Mouse (Mus musculus): ENCODE data around the gene Tuba8. TPM values are rescaled to one million over a fixed set of nuclear protein-coding genes. Genes with fewer than 3 reads are reported as not detected.

Gene Tuba8
- 1.8 and 2.4 TPM in 2 replicates for polyA plus RNA-seq (2015; fragmentation: Nextera tagmentation; extraction: Ambion mirVana)

GRCm38 (mm10) chr6:121210149-121210925 lies at the start of gene Tuba8:
TSS of gene Tuba8 (plus strand) at chr6:121210696.

GRCm38 (mm10) chr6:121183414-121184173 lies 26.9 kb upstream of the Tuba8 start, which contains the start of gene Pex26:
TSS of gene Pex26 (plus strand) at chr6:121183667.

GRCm38 (mm10) chr6:121245127-121246036 lies 34.9 kb downstream of the Tuba8 start, which contains the start of gene Usp18:
TSS of gene Usp18 (plus strand) at chr6:121245906.

Other genes with a start within 250 kb of the Tuba8 start
- 23.0 and 29.5 TPM in 2 replicates for gene Mical3, start 79.7 kb upstream of the Tuba8 start, polyA plus RNA-seq (2015; fragmentation: Nextera tagmentation; extraction: Ambion mirVana)
- gene Pex26, start 27.0 kb upstream of the Tuba8 start, polyA plus RNA-seq (2015; fragmentation: Nextera tagmentation; extraction: Ambion mirVana) = 10.5 and 12.0 TPM in 2 replicates
- 3.8 and 4.0 TPM in 2 replicates for gene Usp18, start 35.2 kb downstream of the Tuba8 start, polyA plus RNA-seq (2015; fragmentation: Nextera tagmentation; extraction: Ambion mirVana)
- gene Slc6a13, start 89.5 kb downstream of the Tuba8 start, polyA plus RNA-seq (2015; fragmentation: Nextera tagmentation; extraction: Ambion mirVana) = 52.4 and 68.5 TPM in 2 replicates
- 1.9 and 4.5 TPM in 2 replicates for gene Slc6a12, start 132.4 kb downstream of the Tuba8 start, polyA plus RNA-seq (2015; fragmentation: Nextera tagmentation; extraction: Ambion mirVana)

All from neural tube, postnatal 0 days (tissue).